38 mouse cellular contexts compared by ENCODE assay signal in the genomic region with DNA sequence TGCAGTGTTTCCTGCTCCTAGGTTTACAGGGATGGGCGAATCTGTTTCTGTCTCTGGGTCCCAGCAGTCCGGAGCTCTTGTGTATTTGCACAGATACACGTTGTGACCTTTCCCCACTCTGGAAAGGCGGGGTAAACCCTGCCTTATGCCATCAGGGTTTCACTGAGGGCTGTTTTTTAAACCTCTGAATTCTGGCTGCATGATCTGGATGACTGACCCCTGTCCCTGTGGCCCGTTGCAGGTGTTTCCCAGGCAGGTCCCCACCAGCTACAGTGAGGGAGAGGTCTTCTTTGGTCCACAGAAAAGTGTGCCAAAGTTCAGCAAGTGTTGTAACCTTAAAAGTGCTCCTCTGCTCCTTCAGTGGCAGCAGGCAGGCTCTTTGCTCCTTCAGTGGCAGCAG. TPM values are rescaled to one million over a fixed set of nuclear protein-coding genes. Genes with fewer than 3 reads are reported as not detected.
A peak's percentile ranks its signal among the peaks of the same experiment; 100 is the strongest.
DNase-seq lines count a peak whose midpoint lies in the region; ATAC-seq lines count a peak whose summit lies in the region.
"Had no signal": no experiment of that assay in that cellular context is flagged by ENCODE, and none has a peak within 500 bp of the region (broad histone marks: within the 10 kb centered on the region; RNA-seq: fewer than 3 reads in every experiment).

No protein-coding gene starts in this region.

- ATAC-seq in liver, embryonic 13.5 days (ENCODE audit: low read depth): peak; percentile 52
- ATAC-seq: forebrain, embryonic 16.5 days had no signal

- H3K27ac ChIP-seq in brown adipose tissue, adult 24 weeks (replicated peaks; ENCODE audit: low read depth, low read length): 0 out of 2 replicates have a peak overlapping the region, but pooled peaks have one; percentile 40
- H3K27ac ChIP-seq in liver, embryonic 13.5 days: peak overlapping the region; percentile 18; the same call in 1 of the 2 replicates
- H3K27ac ChIP-seq: embryonic facial prominence, embryonic 13.5 days; forebrain, embryonic 10.5 days; gastrocnemius, adult 2 months; heart, embryonic 13.5 days; hindbrain, embryonic 14.5 days; limb, embryonic 12.5 days; macrophage; neural tube, embryonic 15.5 days had no signal

- H3K4me2 ChIP-seq in liver, embryonic 13.5 days: no peak overlapping the region
- H3K4me2 ChIP-seq: embryonic facial prominence, embryonic 13.5 days; heart, embryonic 13.5 days; hindbrain, embryonic 14.5 days; limb, embryonic 12.5 days; neural tube, embryonic 15.5 days had no signal

- 55% methylated on average over 5 of the region's 5 CpGs for WGBS in liver, embryonic 13.5 days (ENCODE audit: insufficient replicate concordance)

- H3K36me3 ChIP-seq in liver, embryonic 13.5 days: peaks cover 41% of the 10 kb centered on the region

- DNase-seq in adrenal gland, postnatal 10 days: peak; percentile 6
- DNase-seq in adrenal gland, postnatal 4 days (ENCODE audit: low spot score in 2 of 2): no peak
- no peak for DNase-seq in liver, embryonic 13.5 days
- peak; percentile 23 for DNase-seq in yolk sac, embryonic 10.5 days (ENCODE audit: low spot score)
- no peak for DNase-seq in spleen, postnatal 14 days (ENCODE audit: low spot score in 2 of 2)
- no peak for DNase-seq in layer of hippocampus, adult 18-20 months (ENCODE audit: low spot score in 2 of 2)
- DNase-seq: cerebellum, adult 11 months; cerebellum, adult 9-11 months; gastrocnemius, adult 2 months; gastrocnemius, postnatal 36 days; heart, postnatal 10 days; kidney, adult 2 months; kidney, postnatal 10 days; layer of hippocampus, adult 9-11 months; lung, adult 2 months; lung, postnatal 10 days; midbrain, embryonic 14.5 days; right cerebral cortex, postnatal 25 days; thymus, postnatal 14 days had no signal

- H3K9me3 ChIP-seq in liver, embryonic 13.5 days (replicated peaks): no peaks in the 10 kb centered on the region
- H3K9me3 ChIP-seq: embryonic facial prominence, embryonic 13.5 days had no signal

- H3K27me3 ChIP-seq in liver, embryonic 13.5 days: no peaks in the 10 kb centered on the region
- H3K27me3 ChIP-seq: embryonic facial prominence, embryonic 13.5 days; heart, embryonic 13.5 days; limb, embryonic 12.5 days; neural tube, embryonic 15.5 days had no signal

- H3K4me1 ChIP-seq in brown adipose tissue, adult 24 weeks (ENCODE audit: control insufficient read depth, insufficient read depth, insufficient read length, low read length): peaks cover 14% of the 10 kb centered on the region
- H3K4me1 ChIP-seq in liver, embryonic 13.5 days (replicated peaks): peaks cover 4% of the 10 kb centered on the region; the same call in 1 of the 2 replicates
- H3K4me1 ChIP-seq: embryonic facial prominence, embryonic 13.5 days; forebrain, embryonic 10.5 days; heart, embryonic 13.5 days; limb, embryonic 12.5 days; neural tube, embryonic 15.5 days had no signal

- H3K9ac ChIP-seq in liver, embryonic 13.5 days: no peak overlapping the region
- H3K9ac ChIP-seq: embryonic facial prominence, embryonic 13.5 days; heart, embryonic 13.5 days; hindbrain, embryonic 14.5 days; limb, embryonic 12.5 days; neural tube, embryonic 15.5 days had no signal

- no peak overlapping the region for H3K4me3 ChIP-seq in brown adipose tissue, adult 24 weeks (ENCODE audit: insufficient read depth, low read depth, low read length)
- no peak overlapping the region for H3K4me3 ChIP-seq in liver, embryonic 13.5 days (replicated peaks)
- H3K4me3 ChIP-seq: embryonic facial prominence, embryonic 13.5 days; forebrain, embryonic 10.5 days; gastrocnemius, adult 2 months; heart, embryonic 13.5 days; limb, embryonic 12.5 days; neural tube, embryonic 15.5 days had no signal

RNA-seq across cellular contexts. Expression of a gene that starts 18.3 kb away (rescaled TPM):
- not detected for total RNA-seq in adrenal gland, postnatal 10 days (2021)
- not detected for total RNA-seq in adrenal gland, postnatal 4 days (2021)
- not detected in 2 replicates for polyA plus RNA-seq in brown adipose tissue, adult 24 weeks (2012; ENCODE audit: insufficient read depth, insufficient read length, missing spikeins)
- polyA plus RNA-seq in liver, embryonic 13.5 days (2015; fragmentation: Nextera tagmentation; extraction: Ambion mirVana): not detected in 2 replicates
- total RNA-seq in layer of hippocampus, adult 18-20 months (2021): not detected
- total RNA-seq: common myeloid progenitor, adult 5-6 weeks; G1E; gastrocnemius, adult 2 months; gastrocnemius, postnatal 36 days; heart, adult 8-10 months; heart, postnatal 10 days; hematopoietic stem cell, adult 5-6 weeks; left cerebral cortex, adult 18-20 months; left cerebral cortex, postnatal 25 days; megakaryocyte-erythroid progenitor cell, adult 5-6 weeks had no signal
- polyA plus RNA-seq: embryonic facial prominence, embryonic 13.5 days; forebrain, embryonic 10.5 days; forebrain, embryonic 16.5 days; G1E; heart, embryonic 13.5 days; hindbrain, embryonic 14.5 days; kidney, adult 2 months; large intestine, adult 2 months; limb, embryonic 12.5 days; lung, adult 2 months; macrophage; midbrain, embryonic 14.5 days; neural tube, embryonic 15.5 days; stomach, embryonic 16.5 days; urinary bladder, adult 2 months had no signal

Comparison
In these comparisons a context has a peak if more than half of its experiments do, and no peak if none do; other contexts are left out.
1. DNase-seq: peak in adrenal gland, postnatal 10 days (single experiment) and yolk sac, embryonic 10.5 days (single experiment); none in adrenal gland, postnatal 4 days (0 of 2), liver, embryonic 13.5 days (single experiment), spleen, postnatal 14 days (0 of 2) and layer of hippocampus, adult 18-20 months (0 of 2).